Mouse (Mus musculus): Measurements from ENCODE around the gene Cfap299. TPM values are rescaled to one million over a fixed set of nuclear protein-coding genes. Genes with fewer than 3 reads are reported as not detected.

Gene Cfap299
- polyA plus RNA-seq, 1 experiment from 2014 or later = 0.51 TPM

DNA sequence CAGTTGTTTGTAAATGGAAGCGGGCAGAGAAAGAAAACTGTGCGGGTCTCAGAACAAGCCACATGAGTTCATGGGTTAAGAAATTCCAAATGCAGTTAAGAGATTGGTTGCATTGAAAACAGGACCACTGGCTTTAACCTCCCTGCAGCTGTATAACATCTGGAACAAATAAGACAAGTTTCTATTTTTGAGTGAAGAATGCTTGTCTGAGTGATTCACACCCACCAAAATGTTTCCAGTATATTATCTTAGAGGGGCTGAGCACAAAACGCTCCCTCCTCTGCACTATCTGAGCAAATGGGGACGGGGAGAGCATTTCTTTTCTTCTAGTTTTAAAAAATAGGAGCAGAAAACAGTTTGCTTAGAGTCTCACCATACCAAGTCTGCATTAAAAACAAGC is 458.6 kb downstream of the Cfap299 start:
- Histone ChIP-seq H3K9me3 (no peaks in the 10 kb centered on the region), H3K36me3 (no peaks in the 10 kb centered on the region), H3K4me3 (replicated peaks) (no peak overlapping the region), H3K4me2 (no peak overlapping the region), H3K27me3 (peaks cover 6% of the 10 kb centered on the region), H3K9ac (replicated peaks) (no peak overlapping the region), H3K27ac (no peak overlapping the region), H3K4me1 (replicated peaks) (peaks cover 18% of the 10 kb centered on the region)
- 28% methylated on average over 4 of the region's 4 CpGs for WGBS
- ATAC-seq (ENCODE audit: insufficient number of reproducible peaks, insufficient read depth, low FRiP score, low TSS enrichment, low read depth) = no peak

DNA sequence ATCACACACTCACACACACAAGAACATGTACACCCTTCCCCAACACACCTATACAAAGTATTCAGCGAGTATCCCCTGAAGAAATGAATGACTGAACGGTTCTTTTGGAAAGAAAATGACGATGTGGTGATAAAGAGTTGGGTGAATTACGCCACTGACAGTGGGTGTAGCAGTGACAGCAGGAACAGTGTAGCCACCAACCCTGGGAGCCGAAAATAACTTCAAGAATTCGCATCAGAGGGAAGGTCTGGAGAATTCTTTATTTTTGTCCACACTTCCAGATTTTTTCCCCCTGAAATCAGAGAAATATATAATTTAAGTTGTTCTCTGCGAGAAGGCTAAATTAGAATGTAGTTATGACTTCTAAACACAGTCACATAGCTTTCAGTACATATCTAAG is 459.5 kb downstream of the Cfap299 start:
- no peaks in the 10 kb centered on the region for H3K9me3 ChIP-seq
- H3K27ac ChIP-seq = no peak overlapping the region
- no peak overlapping the region for H3K4me2 ChIP-seq
- no peaks in the 10 kb centered on the region for H3K36me3 ChIP-seq
- no peak for ATAC-seq (ENCODE audit: insufficient number of reproducible peaks, insufficient read depth, low FRiP score, low TSS enrichment, low read depth)
- H3K9ac ChIP-seq (replicated peaks) = no peak overlapping the region
- H3K27me3 ChIP-seq = peaks cover 6% of the 10 kb centered on the region
- H3K4me1 ChIP-seq (replicated peaks) = peaks cover 18% of the 10 kb centered on the region
- WGBS = 74% methylated on average over 7 of the region's 7 CpGs
- no peak overlapping the region for H3K4me3 ChIP-seq (replicated peaks)

DNA sequence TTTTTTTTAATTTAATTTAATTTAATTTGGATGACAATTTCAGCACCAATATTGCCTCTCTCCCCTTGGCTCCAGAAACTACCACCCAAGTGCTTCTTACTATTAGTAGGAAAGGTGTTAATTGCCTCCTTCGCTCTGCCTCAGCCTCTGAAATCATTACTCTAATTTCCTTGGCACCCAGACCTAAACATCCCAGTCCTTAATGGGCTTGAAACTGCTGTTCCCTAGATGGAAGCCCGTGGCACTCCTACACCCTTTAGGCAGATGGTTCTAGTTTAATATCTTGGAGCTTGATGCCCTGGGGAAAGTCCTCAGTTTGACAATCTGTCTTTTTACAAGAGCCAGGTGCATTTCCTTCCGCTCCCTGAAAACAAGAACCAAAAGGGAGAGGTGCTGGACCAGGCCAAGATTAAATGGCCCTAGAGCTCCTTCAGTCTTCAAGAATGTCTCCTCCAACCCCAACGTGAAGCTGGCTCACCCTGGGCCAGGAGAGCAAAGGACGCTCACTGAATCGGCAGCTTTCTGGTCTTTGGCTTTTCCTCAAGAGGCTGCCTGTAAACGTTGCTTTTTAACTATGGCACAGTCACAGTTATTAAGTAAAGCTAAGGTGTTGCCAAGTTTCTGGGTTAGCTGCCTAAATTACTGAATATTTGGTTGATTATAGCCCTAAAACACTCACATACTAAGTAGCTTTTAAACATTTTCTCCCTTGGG is 461.9 kb downstream of the Cfap299 start:
- H3K9ac ChIP-seq (replicated peaks) = no peak overlapping the region
- H3K27me3 ChIP-seq = peaks cover 6% of the 10 kb centered on the region
- WGBS = 18% methylated on average over 7 of the region's 7 CpGs
- no peaks in the 10 kb centered on the region for H3K36me3 ChIP-seq
- H3K27ac ChIP-seq = no peak overlapping the region
- H3K9me3 ChIP-seq = no peaks in the 10 kb centered on the region
- peaks cover 18% of the 10 kb centered on the region for H3K4me1 ChIP-seq (replicated peaks)
- no peak overlapping the region for H3K4me2 ChIP-seq
- ATAC-seq (ENCODE audit: insufficient number of reproducible peaks, insufficient read depth, low FRiP score, low TSS enrichment, low read depth) = no peak; the same call in 1 of the 2 replicates
- H3K4me3 ChIP-seq (replicated peaks) = no peak overlapping the region

DNA sequence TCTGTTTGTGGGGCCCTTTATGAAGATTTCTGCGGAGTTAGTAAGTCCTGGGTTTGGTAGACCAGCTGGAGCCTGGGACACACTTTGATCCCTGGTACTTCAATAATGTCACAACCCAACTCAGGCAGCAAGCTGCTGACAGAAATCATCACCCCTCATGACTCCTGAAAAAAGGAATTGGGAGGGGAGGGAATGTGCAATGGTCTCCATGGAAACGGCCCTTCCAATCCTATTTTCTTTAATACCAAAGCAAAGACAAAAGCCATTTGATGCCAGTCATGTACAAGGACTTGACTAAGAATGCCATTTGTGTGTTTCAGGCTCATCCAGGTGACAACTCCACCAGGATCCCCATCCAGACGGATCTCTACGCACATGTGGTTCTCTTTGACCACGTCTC is 472.4 kb downstream of the Cfap299 start:
- Histone ChIP-seq H3K27ac (no peak overlapping the region), H3K36me3 (no peaks in the 10 kb centered on the region), H3K4me1 (replicated peaks) (no peaks in the 10 kb centered on the region), H3K27me3 (no peaks in the 10 kb centered on the region), H3K9ac (replicated peaks) (no peak overlapping the region), H3K9me3 (no peaks in the 10 kb centered on the region), H3K4me3 (replicated peaks) (no peak overlapping the region), H3K4me2 (no peak overlapping the region)
- WGBS = 73% methylated on average over 5 of the region's 5 CpGs
- ATAC-seq (ENCODE audit: insufficient number of reproducible peaks, insufficient read depth, low FRiP score, low TSS enrichment, low read depth) = no peak

DNA sequence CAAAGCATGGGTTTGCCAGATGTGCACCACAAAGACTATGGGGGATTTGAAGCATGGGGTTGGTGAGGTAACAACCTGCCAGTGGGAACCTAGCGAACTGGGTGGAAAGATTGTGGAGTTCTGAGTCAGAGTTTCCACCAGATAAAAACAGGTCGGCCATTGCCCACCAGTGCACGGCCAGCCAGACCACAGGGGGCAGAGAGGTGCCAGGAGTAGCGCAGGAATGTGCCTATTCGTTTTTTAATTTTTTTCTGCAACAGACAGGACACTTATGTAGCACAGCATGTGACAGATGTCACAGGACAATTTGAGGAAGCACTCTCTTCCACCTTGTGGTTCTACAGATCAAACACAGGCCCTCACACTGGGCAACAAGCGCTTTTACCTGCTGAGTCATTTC is 475.7 kb downstream of the Cfap299 start:
- no peak for ATAC-seq (ENCODE audit: insufficient number of reproducible peaks, insufficient read depth, low FRiP score, low TSS enrichment, low read depth)
- no peak overlapping the region for H3K27ac ChIP-seq

DNA sequence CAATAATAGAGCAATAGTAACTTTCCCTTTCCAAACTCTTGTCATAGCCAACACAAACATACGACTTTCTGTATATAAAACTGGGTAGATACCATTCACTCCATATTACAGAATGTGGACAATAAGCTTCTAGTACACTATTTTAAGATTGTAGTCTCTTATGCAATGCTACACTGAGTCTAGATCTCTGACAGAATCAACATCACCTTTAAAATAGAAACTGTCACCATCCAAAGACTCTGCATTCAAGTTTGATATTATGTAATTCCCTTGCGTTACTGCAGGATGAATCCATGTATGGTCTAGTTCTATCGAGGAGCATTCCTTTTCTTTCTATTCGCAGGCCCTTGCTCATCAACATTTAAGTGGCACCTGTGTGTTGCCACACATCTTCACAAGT is 477.4 kb downstream of the Cfap299 start:
- ATAC-seq (ENCODE audit: insufficient number of reproducible peaks, insufficient read depth, low FRiP score, low TSS enrichment, low read depth) = no peak
- no peak overlapping the region for H3K27ac ChIP-seq
- no peak overlapping the region for H3K4me3 ChIP-seq (replicated peaks)
- no peaks in the 10 kb centered on the region for H3K36me3 ChIP-seq
- no peaks in the 10 kb centered on the region for H3K9me3 ChIP-seq
- H3K4me2 ChIP-seq = no peak overlapping the region
- no peaks in the 10 kb centered on the region for H3K27me3 ChIP-seq
- no peak overlapping the region for H3K9ac ChIP-seq (replicated peaks)
- 92% methylated on average over 4 of the region's 4 CpGs for WGBS
- H3K4me1 ChIP-seq (replicated peaks) = no peaks in the 10 kb centered on the region

More for the DNA sequence above, 475.7 kb downstream of the Cfap299 start:
- Histone ChIP-seq H3K9ac (replicated peaks) (no peak overlapping the region), H3K4me1 (replicated peaks) (no peaks in the 10 kb centered on the region), H3K36me3 (no peaks in the 10 kb centered on the region), H3K4me2 (no peak overlapping the region), H3K4me3 (replicated peaks) (no peak overlapping the region), H3K27me3 (no peaks in the 10 kb centered on the region), H3K9me3 (no peaks in the 10 kb centered on the region)
- WGBS = 86% methylated on average over 6 of the region's 6 CpGs

DNA sequence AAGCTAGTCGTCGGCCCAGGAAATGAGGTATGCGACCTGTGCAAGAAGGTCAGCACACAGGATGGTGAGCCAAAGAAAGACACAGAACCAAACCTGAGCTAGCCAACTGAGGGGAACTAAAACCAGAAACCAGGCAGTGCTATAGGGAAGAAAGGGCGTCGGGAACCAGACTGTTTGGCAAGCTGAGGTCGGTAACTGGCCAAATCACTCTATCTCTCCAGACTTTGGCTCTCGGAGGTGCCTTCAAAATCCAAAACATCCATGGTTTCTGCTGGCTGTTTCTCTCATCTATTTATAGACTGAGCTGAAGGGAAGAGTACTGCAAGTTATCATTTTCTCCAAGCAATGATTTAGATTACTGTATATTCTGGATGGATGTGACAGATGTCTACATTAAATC is 477.9 kb downstream of the Cfap299 start:
- Histone ChIP-seq H3K27me3 (no peaks in the 10 kb centered on the region), H3K9ac (replicated peaks) (no peak overlapping the region), H3K4me2 (no peak overlapping the region), H3K4me3 (replicated peaks) (no peak overlapping the region), H3K9me3 (no peaks in the 10 kb centered on the region), H3K27ac (no peak overlapping the region), H3K36me3 (no peaks in the 10 kb centered on the region), H3K4me1 (replicated peaks) (no peaks in the 10 kb centered on the region)
- no peak for ATAC-seq (ENCODE audit: insufficient number of reproducible peaks, insufficient read depth, low FRiP score, low TSS enrichment, low read depth)
- WGBS = 81% methylated on average over 7 of the region's 7 CpGs

DNA sequence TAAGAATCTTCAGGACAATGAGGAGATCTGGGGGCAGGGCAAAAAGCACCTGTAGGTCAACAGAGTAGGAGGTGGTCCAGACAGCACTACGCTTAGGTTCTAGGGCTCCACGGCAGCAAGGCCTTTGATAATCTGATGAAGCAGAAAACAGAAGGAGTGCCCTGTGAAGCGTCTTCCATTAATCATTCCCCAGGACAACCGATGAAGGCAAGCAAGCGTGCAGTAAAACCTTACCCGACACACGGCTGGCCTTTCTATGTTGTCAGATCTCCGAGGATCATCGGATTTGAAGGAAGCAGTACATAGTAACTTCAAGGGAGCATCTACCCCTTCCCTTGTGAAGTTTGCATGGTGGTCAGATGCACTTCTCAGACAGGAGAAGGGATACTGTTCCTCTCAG is 478.8 kb downstream of the Cfap299 start:
- no peak overlapping the region for H3K4me3 ChIP-seq (replicated peaks)
- no peak for ATAC-seq (ENCODE audit: insufficient number of reproducible peaks, insufficient read depth, low FRiP score, low TSS enrichment, low read depth)
- no peaks in the 10 kb centered on the region for H3K27me3 ChIP-seq
- H3K9me3 ChIP-seq = peaks cover 3% of the 10 kb centered on the region
- H3K4me2 ChIP-seq = no peak overlapping the region
- 47% methylated on average over 9 of the region's 9 CpGs for WGBS
- no peak overlapping the region for H3K9ac ChIP-seq (replicated peaks)
- H3K36me3 ChIP-seq = no peaks in the 10 kb centered on the region
- no peaks in the 10 kb centered on the region for H3K4me1 ChIP-seq (replicated peaks)
- no peak overlapping the region for H3K27ac ChIP-seq

DNA sequence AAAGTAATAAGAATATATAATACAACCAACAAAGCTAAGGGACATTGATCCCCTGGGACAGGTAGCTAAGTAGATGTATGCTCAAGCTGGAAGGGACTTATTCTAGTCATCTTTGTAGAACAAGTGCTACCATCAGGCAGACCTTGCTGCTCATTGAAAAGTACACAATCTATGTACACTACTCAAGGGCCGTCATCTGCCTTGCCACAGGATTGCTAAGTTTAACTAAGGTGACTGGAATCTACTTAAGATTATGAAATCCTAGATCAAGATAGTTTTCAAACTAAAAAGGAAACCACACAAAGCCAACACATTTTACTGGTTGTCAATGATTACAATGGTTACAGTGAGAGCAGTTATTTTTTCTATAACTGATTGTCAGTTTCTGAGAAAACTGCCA is 483.3 kb downstream of the Cfap299 start:
- H3K36me3 ChIP-seq = no peaks in the 10 kb centered on the region
- no peak overlapping the region for H3K4me3 ChIP-seq (replicated peaks)
- WGBS = 89% methylated on average over 1 of the region's 1 CpGs
- H3K4me1 ChIP-seq (replicated peaks) = no peaks in the 10 kb centered on the region
- H3K9ac ChIP-seq (replicated peaks) = no peak overlapping the region
- H3K4me2 ChIP-seq = no peak overlapping the region
- ATAC-seq (ENCODE audit: insufficient number of reproducible peaks, insufficient read depth, low FRiP score, low TSS enrichment, low read depth) = no peak
- no peak overlapping the region for H3K27ac ChIP-seq
- no peaks in the 10 kb centered on the region for H3K27me3 ChIP-seq
- H3K9me3 ChIP-seq = peaks cover 6% of the 10 kb centered on the region

DNA sequence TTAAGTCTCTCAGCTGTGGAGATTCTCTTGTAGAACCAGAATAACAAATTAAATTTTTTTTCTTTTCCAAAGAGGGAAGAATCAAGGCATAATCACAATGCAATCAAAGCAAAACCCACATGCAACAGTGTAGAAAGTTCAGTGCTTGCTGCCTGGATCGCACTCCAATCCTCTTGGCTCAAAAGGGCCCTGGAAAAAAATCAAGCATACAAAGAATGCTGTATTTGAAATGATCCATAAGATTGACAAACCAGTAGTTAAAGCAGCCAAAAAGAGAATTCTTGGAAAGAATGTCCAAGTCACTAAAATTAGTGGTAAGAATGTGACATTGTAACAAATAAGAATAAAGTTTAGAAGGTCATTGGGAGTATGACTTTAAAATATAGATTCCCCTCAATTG is 486.2 kb downstream of the Cfap299 start:
- H3K9ac ChIP-seq (replicated peaks) = no peak overlapping the region
- H3K36me3 ChIP-seq = no peaks in the 10 kb centered on the region
- H3K9me3 ChIP-seq = peaks cover 6% of the 10 kb centered on the region
- H3K4me2 ChIP-seq = no peak overlapping the region
- H3K4me1 ChIP-seq (replicated peaks) = no peaks in the 10 kb centered on the region
- no peaks in the 10 kb centered on the region for H3K27me3 ChIP-seq
- H3K27ac ChIP-seq = no peak overlapping the region
- no peak for ATAC-seq (ENCODE audit: insufficient number of reproducible peaks, insufficient read depth, low FRiP score, low TSS enrichment, low read depth)
- 96% methylated on average over 1 of the region's 1 CpGs for WGBS
- no peak overlapping the region for H3K4me3 ChIP-seq (replicated peaks)

DNA sequence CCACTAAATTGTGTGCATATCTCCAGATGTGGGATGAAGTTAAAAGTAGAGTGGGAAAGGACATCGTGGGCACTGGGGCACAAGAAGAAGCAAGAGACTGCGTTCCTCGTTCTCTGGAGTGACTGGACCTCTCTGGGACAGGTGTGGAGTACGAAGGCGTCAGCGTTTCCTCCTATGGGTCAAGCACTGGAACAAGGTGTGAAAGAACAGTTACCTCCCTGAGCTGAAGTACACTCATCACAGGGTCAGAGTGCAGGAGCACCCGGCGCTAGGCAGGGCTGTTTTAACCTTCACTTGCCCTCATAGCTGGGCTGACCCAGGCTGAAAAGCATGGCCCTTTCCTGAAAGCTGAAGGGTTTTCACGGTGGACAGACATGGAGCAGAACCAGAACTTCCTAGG is 504.7 kb downstream of the Cfap299 start:
- Histone ChIP-seq H3K4me1 (replicated peaks) (no peaks in the 10 kb centered on the region), H3K9me3 (no peaks in the 10 kb centered on the region), H3K27ac (no peak overlapping the region), H3K27me3 (no peaks in the 10 kb centered on the region), H3K4me3 (replicated peaks) (no peak overlapping the region), H3K4me2 (no peak overlapping the region), H3K36me3 (no peaks in the 10 kb centered on the region), H3K9ac (replicated peaks) (no peak overlapping the region)
- no peak for ATAC-seq (ENCODE audit: insufficient number of reproducible peaks, insufficient read depth, low FRiP score, low TSS enrichment, low read depth)
- WGBS = 85% methylated on average over 9 of the region's 9 CpGs

DNA sequence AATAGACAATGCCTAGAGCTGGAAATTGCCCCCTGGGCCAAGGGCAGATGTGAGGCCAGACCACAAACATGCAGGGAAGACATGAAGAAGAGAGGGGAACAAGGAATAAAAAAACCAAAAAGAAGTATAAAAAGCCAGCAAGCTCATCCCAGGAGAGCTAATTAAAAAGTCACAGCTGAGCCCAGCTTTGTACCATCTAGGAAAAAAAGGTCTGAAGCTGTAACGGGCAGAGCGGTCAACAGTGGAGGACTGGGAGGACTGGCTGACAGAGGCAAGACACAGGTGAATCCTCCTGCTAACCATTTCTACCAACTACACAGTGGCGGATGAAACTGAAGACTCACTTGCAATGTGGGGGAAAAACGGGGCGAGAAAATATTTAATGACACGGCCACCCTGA is 505.2 kb downstream of the Cfap299 start:
- ATAC-seq (ENCODE audit: insufficient number of reproducible peaks, insufficient read depth, low FRiP score, low TSS enrichment, low read depth) = no peak
- H3K4me2 ChIP-seq = no peak overlapping the region
- H3K27me3 ChIP-seq = no peaks in the 10 kb centered on the region
- no peak overlapping the region for H3K9ac ChIP-seq (replicated peaks)
- H3K9me3 ChIP-seq = no peaks in the 10 kb centered on the region
- 92% methylated on average over 6 of the region's 6 CpGs for WGBS
- H3K4me3 ChIP-seq (replicated peaks) = no peak overlapping the region
- no peaks in the 10 kb centered on the region for H3K4me1 ChIP-seq (replicated peaks)
- H3K27ac ChIP-seq = no peak overlapping the region
- H3K36me3 ChIP-seq = no peaks in the 10 kb centered on the region
